Mouse (Mus musculus) embryonic fibroblast, embryonic 13.5 days (primary cell): ENCODE measurements around the gene Id3.
A peak's percentile ranks its signal among the peaks of the same experiment; 100 is the strongest.

Experiments
- CTCF ChIP-seq: IDR thresholded peaks from 2 replicates; pipeline ENCODE4 v1.5.1; 2011; ENCODE audit warnings: mild to moderate bottlenecking, control low read depth, low read length, moderate library complexity, borderline replicate concordance; ENCODE audit not compliant: insufficient read depth
- POLR2A ChIP-seq: IDR thresholded peaks from 2 replicates; pipeline ENCODE4 v1.6.1; 2011; ENCODE audit warnings: low read depth, mild to moderate bottlenecking, control low read depth, low read length, moderate library complexity

GRCm38 (mm10) chr4:136143193-136143976 lies at the start of gene Id3:
- TF ChIP-seq CTCF (no peak), POLR2A (peak; percentile 100)
